Mouse (Mus musculus): ENCODE data around the gene Nfkbie.
A peak's percentile ranks its signal among the peaks of the same experiment; 100 is the strongest.

Nfkbie gene

GRCm38 (mm10) chr17:45580958-45581477 lies 25.5 kb downstream of the Nfkbie start:
- DNase-seq (ENCODE audit: low read depth, low spot score): no peak

- DNase-seq (ENCODE audit: low read depth, low spot score): peak; percentile 85
These were observed 26.1 kb downstream of the Nfkbie start for GRCm38 (mm10) chr17:45581567-45581983.

GRCm38 (mm10) chr17:45582188-45582587 lies 26.7 kb downstream of the Nfkbie start:
- DNase-seq (ENCODE audit: low read depth, low spot score): no peak

GRCm38 (mm10) chr17:45582715-45583355 lies 27.3 kb downstream of the Nfkbie start:
- DNase-seq (ENCODE audit: low read depth, low spot score): peak; percentile 87

- peak; percentile 84 for DNase-seq (ENCODE audit: low read depth, low spot score)
These were observed 28.8 kb downstream of the Nfkbie start for GRCm38 (mm10) chr17:45584096-45584896.

GRCm38 (mm10) chr17:45584939-45585678 lies 29.6 kb downstream of the Nfkbie start:
- peak; percentile 87 for DNase-seq (ENCODE audit: low read depth, low spot score)

- DNase-seq (ENCODE audit: low read depth, low spot score): peak; percentile 80
These were observed 30.4 kb downstream of the Nfkbie start for GRCm38 (mm10) chr17:45585725-45586448.

- DNase-seq (ENCODE audit: low read depth, low spot score): peak; percentile 93
These were observed 30.9 kb downstream of the Nfkbie start for GRCm38 (mm10) chr17:45586449-45586837.

GRCm38 (mm10) chr17:45588370-45588769 lies 32.9 kb downstream of the Nfkbie start:
- no peak for DNase-seq (ENCODE audit: low read depth, low spot score)

GRCm38 (mm10) chr17:45589236-45589635 lies 33.7 kb downstream of the Nfkbie start:
- no peak for DNase-seq (ENCODE audit: low read depth, low spot score)

GRCm38 (mm10) chr17:45589844-45590243 lies 34.3 kb downstream of the Nfkbie start:
- DNase-seq (ENCODE audit: low read depth, low spot score): no peak

GRCm38 (mm10) chr17:45590410-45590809 lies 34.9 kb downstream of the Nfkbie start:
- DNase-seq (ENCODE audit: low read depth, low spot score): no peak

GRCm38 (mm10) chr17:45591701-45592605 lies 36.5 kb downstream of the Nfkbie start:
- no peak for DNase-seq (ENCODE audit: low read depth, low spot score)

- no peak for DNase-seq (ENCODE audit: low read depth, low spot score)
These were observed 37.3 kb downstream of the Nfkbie start for GRCm38 (mm10) chr17:45592606-45593431.

- no peak for DNase-seq (ENCODE audit: low read depth, low spot score)
These were observed 38.0 kb downstream of the Nfkbie start for GRCm38 (mm10) chr17:45593479-45593878.

GRCm38 (mm10) chr17:45594195-45594594 lies 38.7 kb downstream of the Nfkbie start:
- no peak for DNase-seq (ENCODE audit: low read depth, low spot score)

- DNase-seq (ENCODE audit: low read depth, low spot score): peak; percentile 89
These were observed 39.6 kb downstream of the Nfkbie start for GRCm38 (mm10) chr17:45594881-45595735.

- DNase-seq (ENCODE audit: low read depth, low spot score): peak; percentile 79
These were observed 40.4 kb downstream of the Nfkbie start for GRCm38 (mm10) chr17:45595736-45596390.
